Mouse (Mus musculus) megakaryocyte, embryonic 14.5 days (primary cell): ENCODE data around the gene Crp.

ENCODE experiments used
- FLI1 ChIP-seq: IDR thresholded peaks from 2 replicates; pipeline ENCODE4 v1.6.1; 2012; ENCODE audit warnings: low read length, inconsistent platforms, mixed read lengths
- GATA1 ChIP-seq: IDR thresholded peaks from 3 replicates; pipeline ENCODE4 v1.6.1; 2012; ENCODE audit warnings: mixed read lengths, low read length, inconsistent platforms, borderline replicate concordance

DNA sequence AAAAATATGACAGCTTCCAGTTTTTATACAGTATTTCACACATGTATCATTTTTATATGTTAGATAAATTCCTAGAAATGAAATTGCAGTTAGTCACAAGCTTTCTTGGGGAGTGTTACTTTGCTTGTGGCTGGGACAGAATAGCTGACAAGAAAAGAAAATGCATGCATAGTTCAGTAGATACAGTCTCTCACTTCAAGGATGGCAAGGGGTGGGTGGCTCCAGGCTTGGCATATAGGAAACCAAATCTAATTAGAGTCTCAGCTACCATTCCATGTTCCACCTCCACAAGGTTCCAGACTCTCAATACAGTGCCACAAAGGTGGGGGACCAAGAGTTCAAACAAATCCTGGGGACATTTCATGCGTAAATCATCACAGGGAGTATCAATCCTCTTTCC is 61.7 kb downstream of the Crp start:
- TF ChIP-seq GATA1, result no peak
- TF ChIP-seq FLI1, result no peak
